8 mouse cellular contexts compared by ENCODE assay signal in the genomic region with DNA sequence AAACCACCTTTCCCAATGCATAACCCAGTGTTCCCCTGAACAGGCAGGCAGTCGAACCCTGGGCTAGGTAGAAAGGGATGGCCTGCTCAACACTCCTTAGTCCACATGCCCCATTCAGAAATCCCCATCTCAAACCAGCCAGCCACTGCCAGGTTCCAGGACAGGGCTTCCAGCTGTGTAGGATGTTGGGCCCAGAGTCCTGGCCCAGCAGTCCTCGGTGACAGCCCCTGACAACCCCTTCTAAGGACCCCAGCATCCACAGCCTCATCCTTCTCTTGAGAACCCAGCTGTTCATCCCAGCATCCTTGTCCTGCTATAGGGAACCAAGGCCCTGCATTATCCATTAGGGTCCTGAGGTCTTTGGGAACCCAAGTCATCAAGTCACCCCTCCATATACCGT. TPM values are rescaled to one million over a fixed set of nuclear protein-coding genes. Genes with fewer than 3 reads are reported as not detected.
A peak's percentile ranks its signal among the peaks of the same experiment; 100 is the strongest.
DNase-seq lines count a peak whose midpoint lies in the region; ATAC-seq and TF ChIP-seq lines count a peak whose summit lies in the region.

No protein-coding gene starts in this region.

- H3K4me3 ChIP-seq in erythroblast, embryonic 14.5 days (replicated peaks), result peak overlapping the region; percentile 91
- peak overlapping the region; percentile 93 for H3K4me3 ChIP-seq in testis, adult 2 months (ENCODE audit: control insufficient read depth, low read depth, low read length)
- H3K4me3 ChIP-seq in liver, embryonic 11.5 days (ENCODE audit: low read depth, low read length), result peak overlapping the region; percentile 97
- peak overlapping the region; percentile 92 for H3K4me3 ChIP-seq in stomach, postnatal 0 days (ENCODE audit: low read depth, low read length)

- ATAC-seq in erythroblast, adult 5-6 weeks (replicated peaks; ENCODE audit: low FRiP score, poor library complexity, severe bottlenecking), result no peak
- ATAC-seq in liver, embryonic 11.5 days (replicated peaks; ENCODE audit: low FRiP score), result no peak
- ATAC-seq in stomach, postnatal 0 days (ENCODE audit: low FRiP score, low TSS enrichment), result no peak

- TF ChIP-seq CTCF in testis, adult 2 months (IDR thresholded peaks at IDR 0.05; ENCODE audit: control insufficient read depth, insufficient read depth, insufficient replicate concordance, low read depth, low read length), result no peak
- no peak for TF ChIP-seq CTCF in stomach, postnatal 0 days (IDR thresholded peaks at IDR 0.05; ENCODE audit: low read depth)

- H3K27ac ChIP-seq in testis, adult 2 months (ENCODE audit: control insufficient read depth, insufficient read depth, low read depth, low read length), result 0 out of 2 replicates have a peak overlapping the region, but pooled peaks have one; percentile 16
- H3K27ac ChIP-seq in liver, embryonic 11.5 days (ENCODE audit: low read depth, low read length), result peak overlapping the region; percentile 95
- H3K27ac ChIP-seq in stomach, postnatal 0 days (replicated peaks), result peak overlapping the region; percentile 98

- H3K36me3 ChIP-seq in erythroblast, embryonic 14.5 days (ENCODE audit: control insufficient read depth), result peaks cover 33% of the 10 kb centered on the region
- H3K36me3 ChIP-seq in testis, adult 2 months (ENCODE audit: control insufficient read depth, insufficient read depth, low read length), result no peaks in the 10 kb centered on the region
- peaks cover 26% of the 10 kb centered on the region for H3K36me3 ChIP-seq in liver, embryonic 11.5 days (ENCODE audit: control insufficient read depth, insufficient read depth, low read length)
- peaks cover 12% of the 10 kb centered on the region for H3K36me3 ChIP-seq in stomach, postnatal 0 days (ENCODE audit: control insufficient read depth, insufficient read depth, low read length)

- peak overlapping the region; percentile 95 for H3K9ac ChIP-seq in liver, embryonic 11.5 days (ENCODE audit: low read depth, low read length)
- H3K9ac ChIP-seq in stomach, postnatal 0 days (ENCODE audit: low read length), result peak overlapping the region; percentile 90

- H3K4me1 ChIP-seq in erythroblast, embryonic 14.5 days (ENCODE audit: control insufficient read depth), result peaks cover 65% of the 10 kb centered on the region
- H3K4me1 ChIP-seq in testis, adult 2 months (ENCODE audit: control insufficient read depth, insufficient read depth, low read length), result peaks cover 29% of the 10 kb centered on the region
- H3K4me1 ChIP-seq in liver, embryonic 11.5 days (replicated peaks; ENCODE audit: control insufficient read depth, insufficient read depth, low read length), result peaks cover 37% of the 10 kb centered on the region
- peaks cover 2% of the 10 kb centered on the region; the same call in 1 of the 2 replicates for H3K4me1 ChIP-seq in stomach, postnatal 0 days (replicated peaks; ENCODE audit: control insufficient read depth, insufficient read depth)

- TF ChIP-seq EP300 in stomach, postnatal 0 days (optimal IDR thresholded peaks at IDR 0.05), result no peak

- no peak for TF ChIP-seq POLR2A in testis, adult 2 months (IDR thresholded peaks at IDR 0.05; ENCODE audit: control insufficient read depth, low read depth, low read length)

- DNase-seq in testis, postnatal 14 days (ENCODE audit: low spot score), result no peak
- DNase-seq in liver, embryonic 11.5 days (ENCODE audit: low spot score), result no peak
- no peak for DNase-seq in stomach, postnatal 0 days (ENCODE audit: low spot score)
- no peak for DNase-seq in urinary bladder, postnatal 4 days (ENCODE audit: low spot score in 2 of 2)
- no peak for DNase-seq in frontal cortex, postnatal 36 days (ENCODE audit: low spot score in 2 of 2)

- H3K9me3 ChIP-seq in erythroblast, embryonic 14.5 days (ENCODE audit: control insufficient read depth, low read length), result no peaks in the 10 kb centered on the region
- H3K9me3 ChIP-seq in liver, embryonic 11.5 days (ENCODE audit: control insufficient read depth, low read length), result no peaks in the 10 kb centered on the region
- no peaks in the 10 kb centered on the region for H3K9me3 ChIP-seq in stomach, postnatal 0 days (ENCODE audit: control insufficient read depth, low read length)

- peaks cover 23% of the 10 kb centered on the region for H3K27me3 ChIP-seq in erythroblast, embryonic 14.5 days (ENCODE audit: control insufficient read depth)
- no peaks in the 10 kb centered on the region for H3K27me3 ChIP-seq in testis, adult 2 months (ENCODE audit: control insufficient read depth, insufficient read depth, low read length)
- no peaks in the 10 kb centered on the region for H3K27me3 ChIP-seq in liver, embryonic 11.5 days (replicated peaks; ENCODE audit: control insufficient read depth, insufficient read depth, low read length)
- H3K27me3 ChIP-seq in stomach, postnatal 0 days (ENCODE audit: control insufficient read depth, insufficient read depth, low read length), result no peaks in the 10 kb centered on the region

- 37% methylated on average over 3 of the region's 3 CpGs for whole genome bisulfite sequencing in liver, embryonic 11.5 days
- 22% methylated on average over 3 of the region's 3 CpGs for WGBS in stomach, postnatal 0 days

- peak overlapping the region; percentile 91 for H3K4me2 ChIP-seq in liver, embryonic 11.5 days
- peak overlapping the region; percentile 82 for H3K4me2 ChIP-seq in stomach, postnatal 0 days (replicated peaks; ENCODE audit: low read depth)

RNA-seq across cellular contexts. Expression of a gene that starts 3.1 kb away (rescaled TPM):
- polyA plus RNA-seq in erythroblast, embryonic 14.5 days (2012), result 3.2 and 3.6 TPM in 2 replicates
- 3.3 and 3.6 TPM in 2 replicates for total RNA-seq in erythroblast, adult 5-6 weeks (2015; ENCODE audit: low replicate concordance)
- total RNA-seq in erythroblast, adult 5-6 weeks (2017; ENCODE audit: low replicate concordance), result 2.4 and 2.6 TPM in 2 replicates
- polyA plus RNA-seq in testis, adult 2 months (2012; rRNA removed), result 40.4 and 44.1 TPM in 2 replicates
- polyA plus RNA-seq in liver, embryonic 11.5 days (2014; fragmentation: Nextera tagmentation; extraction: Ambion mirVana), result 13.8 and 16.4 TPM in 2 replicates
- 8.1 and 8.8 TPM in 2 replicates for polyA plus RNA-seq in stomach, postnatal 0 days (2015; fragmentation: Nextera tagmentation; extraction: Ambion mirVana)

RNA-seq across cellular contexts. Expression of a gene that starts 9.8 kb away (rescaled TPM):
- 30.9 and 31.8 TPM in 2 replicates for polyA plus RNA-seq in erythroblast, embryonic 14.5 days (2012)
- 35.2 and 39.5 TPM in 2 replicates for total RNA-seq in erythroblast, adult 5-6 weeks (2015; ENCODE audit: low replicate concordance)
- 24.2 and 29.0 TPM in 2 replicates for total RNA-seq in erythroblast, adult 5-6 weeks (2017; ENCODE audit: low replicate concordance)
- polyA plus RNA-seq in testis, adult 2 months (2012; rRNA removed), result 91.9 and 94.8 TPM in 2 replicates
- 11.0 and 13.0 TPM in 2 replicates for polyA plus RNA-seq in liver, embryonic 11.5 days (2014; fragmentation: Nextera tagmentation; extraction: Ambion mirVana)
- 5.1 and 5.3 TPM in 2 replicates for polyA plus RNA-seq in stomach, postnatal 0 days (2015; fragmentation: Nextera tagmentation; extraction: Ambion mirVana)

RNA-seq across cellular contexts. Expression of a gene that starts 20.0 kb away (rescaled TPM):
- polyA plus RNA-seq in erythroblast, embryonic 14.5 days (2012), result 47.3 and 55.9 TPM in 2 replicates
- 60.2 and 77.4 TPM in 2 replicates for total RNA-seq in erythroblast, adult 5-6 weeks (2015; ENCODE audit: low replicate concordance)
- 15.3 and 26.6 TPM in 2 replicates for total RNA-seq in erythroblast, adult 5-6 weeks (2017; ENCODE audit: low replicate concordance)
- 41.8 and 42.1 TPM in 2 replicates for polyA plus RNA-seq in testis, adult 2 months (2012; rRNA removed)
- polyA plus RNA-seq in liver, embryonic 11.5 days (2014; fragmentation: Nextera tagmentation; extraction: Ambion mirVana), result 21.6 and 25.2 TPM in 2 replicates
- 15.0 and 15.9 TPM in 2 replicates for polyA plus RNA-seq in stomach, postnatal 0 days (2015; fragmentation: Nextera tagmentation; extraction: Ambion mirVana)

RNA-seq across cellular contexts. Expression of a gene that starts 26.3 kb away (rescaled TPM):
- 1.1 and 1.5 TPM in 2 replicates for polyA plus RNA-seq in erythroblast, embryonic 14.5 days (2012)
- 25.4 and 27.4 TPM in 2 replicates for total RNA-seq in erythroblast, adult 5-6 weeks (2015; ENCODE audit: low replicate concordance)
- 33.7 and 37.7 TPM in 2 replicates for total RNA-seq in erythroblast, adult 5-6 weeks (2017; ENCODE audit: low replicate concordance)
- polyA plus RNA-seq in testis, adult 2 months (2012; rRNA removed), result 29.4 and 31.9 TPM in 2 replicates
- polyA plus RNA-seq in liver, embryonic 11.5 days (2014; fragmentation: Nextera tagmentation; extraction: Ambion mirVana), result 4.0 and 4.2 TPM in 2 replicates
- polyA plus RNA-seq in stomach, postnatal 0 days (2015; fragmentation: Nextera tagmentation; extraction: Ambion mirVana), result 1.1 and 1.2 TPM in 2 replicates

RNA-seq across cellular contexts. Expression of a gene that starts 27.1 kb away (rescaled TPM):
- polyA plus RNA-seq in erythroblast, embryonic 14.5 days (2012), result 50.4 and 51.9 TPM in 2 replicates
- total RNA-seq in erythroblast, adult 5-6 weeks (2015; ENCODE audit: low replicate concordance), result 53.8 and 59.1 TPM in 2 replicates
- 164 and 194 TPM in 2 replicates for total RNA-seq in erythroblast, adult 5-6 weeks (2017; ENCODE audit: low replicate concordance)
- 26.0 and 27.1 TPM in 2 replicates for polyA plus RNA-seq in testis, adult 2 months (2012; rRNA removed)
- polyA plus RNA-seq in liver, embryonic 11.5 days (2014; fragmentation: Nextera tagmentation; extraction: Ambion mirVana), result 19.6 and 21.1 TPM in 2 replicates
- polyA plus RNA-seq in stomach, postnatal 0 days (2015; fragmentation: Nextera tagmentation; extraction: Ambion mirVana), result 20.0 and 20.2 TPM in 2 replicates

Comparison
In these comparisons a context has a peak if more than half of its experiments do, and no peak if none do; other contexts are left out.
1. H3K27ac ChIP-seq: peak in every context shown above with its lines; median percentile 98 in stomach, postnatal 0 days; 95 in liver, embryonic 11.5 days; 16 in testis, adult 2 months.